Mouse (Mus musculus) myocyte (in vitro differentiated cells): Measurements from ENCODE around the gene Tex21.

ENCODE experiments used
- CEBPB ChIP-seq: IDR thresholded peaks from 2 replicates; pipeline ENCODE4 v1.6.1; 2011; ENCODE audit warnings: mild to moderate bottlenecking, moderate library complexity; ENCODE audit not compliant: poor library complexity, insufficient read depth, severe bottlenecking
- E2F4 ChIP-seq: IDR thresholded peaks from one replicate; pipeline ENCODE4 v1.6.1; 2011; ENCODE audit warnings: mild to moderate bottlenecking, control low read depth, moderate library complexity; ENCODE audit not compliant: insufficient read depth
- MAX ChIP-seq: IDR thresholded peaks from one replicate; pipeline ENCODE4 v1.6.1; 2011; ENCODE audit warnings: low read depth, mild to moderate bottlenecking, control low read depth
- POLR2A ChIP-seq: IDR thresholded peaks from one replicate; pipeline ENCODE4 v1.6.1; 2011; ENCODE audit warnings: low read depth, mild to moderate bottlenecking, control low read depth, moderate library complexity; ENCODE audit not compliant: insufficient read length

DNA sequence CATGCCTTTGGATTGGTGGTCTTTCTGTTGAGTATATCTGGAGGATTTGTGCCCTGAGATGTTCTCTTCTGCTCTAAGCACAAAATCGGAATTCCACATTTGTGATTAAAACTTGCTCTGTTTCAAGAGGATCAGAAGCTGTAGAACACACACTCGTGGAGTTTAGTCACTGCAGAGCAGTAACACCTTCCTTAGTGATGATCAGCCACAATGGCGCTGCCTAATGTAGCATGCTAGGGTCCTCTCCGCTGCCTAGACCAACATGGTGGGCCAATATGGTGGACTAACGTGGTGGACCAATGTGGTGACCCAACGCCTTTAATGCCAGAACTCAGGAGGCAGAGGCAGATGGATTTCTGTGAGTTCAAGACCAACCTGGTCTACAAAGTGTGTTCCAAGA lies 63.7 kb downstream of the Tex21 start:
- TF ChIP-seq POLR2A = no peak
- no peak for TF ChIP-seq E2F4
- TF ChIP-seq MAX = no peak
- no peak for TF ChIP-seq CEBPB
